27 mouse cellular contexts compared by ENCODE assay signal in genomic region chr3:68829944-68830343, GRCm38 (mm10). TPM values are rescaled to one million over a fixed set of nuclear protein-coding genes. Genes with fewer than 3 reads are reported as not detected.
A peak's percentile ranks its signal among the peaks of the same experiment; 100 is the strongest.
DNase-seq lines count a peak whose midpoint lies in the region; ATAC-seq and TF ChIP-seq lines count a peak whose summit lies in the region.
"Had no signal": no experiment of that assay in that cellular context is flagged by ENCODE, and none has a peak within 500 bp of the region (broad histone marks: within the 10 kb centered on the region; RNA-seq: fewer than 3 reads in every experiment).

No protein-coding gene starts in this region.

- 40% methylated on average over 3 of the region's 3 CpGs for WGBS in intestine, postnatal 0 days
- WGBS in intestine, embryonic 15.5 days = 44% methylated on average over 3 of the region's 3 CpGs

- H3K36me3 ChIP-seq in intestine, postnatal 0 days (ENCODE audit: control insufficient read depth, insufficient read depth) = no peaks in the 10 kb centered on the region
- no peaks in the 10 kb centered on the region for H3K36me3 ChIP-seq in intestine, embryonic 15.5 days
- H3K36me3 ChIP-seq: embryonic facial prominence, embryonic 12.5 days; embryonic facial prominence, embryonic 15.5 days; forebrain, embryonic 15.5 days; G1E; hindbrain, embryonic 10.5 days; hindbrain, embryonic 13.5 days had no signal

- H3K9me3 ChIP-seq in intestine, postnatal 0 days (ENCODE audit: control insufficient read depth) = no peaks in the 10 kb centered on the region
- no peaks in the 10 kb centered on the region for H3K9me3 ChIP-seq in intestine, embryonic 15.5 days
- H3K9me3 ChIP-seq: embryonic facial prominence, embryonic 12.5 days; embryonic facial prominence, embryonic 15.5 days; forebrain, embryonic 15.5 days; G1E; hindbrain, embryonic 10.5 days; hindbrain, embryonic 13.5 days had no signal

- no peak overlapping the region for H3K4me2 ChIP-seq in intestine, postnatal 0 days (replicated peaks; ENCODE audit: low read depth)
- H3K4me2 ChIP-seq in intestine, embryonic 15.5 days (replicated peaks) = no peak overlapping the region
- H3K4me2 ChIP-seq: embryonic facial prominence, embryonic 12.5 days; embryonic facial prominence, embryonic 15.5 days; forebrain, embryonic 15.5 days; heart, embryonic 11.5 days; hindbrain, embryonic 13.5 days had no signal

- H3K27ac ChIP-seq in intestine, postnatal 0 days (ENCODE audit: low read depth, low read length) = no peak overlapping the region
- no peak overlapping the region for H3K27ac ChIP-seq in intestine, embryonic 15.5 days
- H3K27ac ChIP-seq: embryonic facial prominence, embryonic 12.5 days; embryonic facial prominence, embryonic 15.5 days; forebrain, embryonic 15.5 days; hindbrain, embryonic 10.5 days; hindbrain, embryonic 13.5 days had no signal

- 0 out of 2 replicates have a peak, but pooled peaks have one; percentile 31 for ATAC-seq in intestine, postnatal 0 days
- ATAC-seq in intestine, embryonic 15.5 days = no peak
- ATAC-seq in inflammation-experienced regulatory T-cells, adult 6 months = peak; percentile 77
- no peak for ATAC-seq in granulocyte monocyte progenitor cell, adult 5-6 weeks (replicated peaks; ENCODE audit: poor library complexity, severe bottlenecking)
- ATAC-seq: forebrain, embryonic 15.5 days; hindbrain, embryonic 16.5 days; Patski had no signal

- H3K4me3 ChIP-seq in intestine, postnatal 0 days (ENCODE audit: low read depth, low read length) = no peak overlapping the region
- no peak overlapping the region for H3K4me3 ChIP-seq in intestine, embryonic 15.5 days (replicated peaks)
- H3K4me3 ChIP-seq: embryonic facial prominence, embryonic 12.5 days; embryonic facial prominence, embryonic 15.5 days; forebrain, embryonic 15.5 days; hindbrain, embryonic 10.5 days; hindbrain, embryonic 13.5 days had no signal

- no peak for TF ChIP-seq CTCF in intestine, postnatal 0 days (IDR thresholded peaks at IDR 0.05; ENCODE audit: low read depth)

- H3K9ac ChIP-seq in intestine, postnatal 0 days (ENCODE audit: low read depth, low read length) = no peak overlapping the region
- H3K9ac ChIP-seq in intestine, embryonic 15.5 days = no peak overlapping the region
- H3K9ac ChIP-seq: embryonic facial prominence, embryonic 12.5 days; embryonic facial prominence, embryonic 15.5 days; forebrain, embryonic 15.5 days; hindbrain, embryonic 13.5 days had no signal

- no peaks in the 10 kb centered on the region for H3K4me1 ChIP-seq in intestine, postnatal 0 days (replicated peaks; ENCODE audit: control insufficient read depth, insufficient read depth, low read length)
- no peaks in the 10 kb centered on the region; the same call in 1 of the 2 replicates for H3K4me1 ChIP-seq in intestine, embryonic 15.5 days (replicated peaks)
- H3K4me1 ChIP-seq: embryonic facial prominence, embryonic 12.5 days; embryonic facial prominence, embryonic 15.5 days; hindbrain, embryonic 10.5 days had no signal

- peak; percentile 5 for DNase-seq in T-cell, adult 2 months (ENCODE audit: low spot score)
- no peak for DNase-seq in kidney, adult 9 months
- no peak for DNase-seq in thymus, postnatal 14 days
- DNase-seq: adrenal gland, postnatal 10 days; adrenal gland, postnatal 36 days; B cell, adult 2 months; cerebellum, adult 2 months; cerebellum, adult 9-11 months; cerebellum, postnatal 25 days; gastrocnemius, postnatal 25 days; heart, postnatal 36 days; kidney, adult 18-20 months had no signal

- no peaks in the 10 kb centered on the region for H3K27me3 ChIP-seq in intestine, postnatal 0 days (replicated peaks; ENCODE audit: control insufficient read depth, insufficient read depth, low read length)
- H3K27me3 ChIP-seq in intestine, embryonic 15.5 days (replicated peaks) = no peaks in the 10 kb centered on the region
- H3K27me3 ChIP-seq: CH12.LX; embryonic facial prominence, embryonic 12.5 days; embryonic facial prominence, embryonic 15.5 days; forebrain, embryonic 15.5 days; hindbrain, embryonic 13.5 days had no signal

RNA-seq across cellular contexts. Expression of gene 1110032F04Rik, which starts 39.4 kb away (rescaled TPM):
- polyA plus RNA-seq in intestine, postnatal 0 days (2015; fragmentation: Nextera tagmentation; extraction: Ambion mirVana) = 0.52 and 0.76 TPM in 2 replicates
- 0.78 and 0.87 TPM in 2 replicates for polyA plus RNA-seq in intestine, embryonic 15.5 days (2015; fragmentation: Nextera tagmentation; extraction: Ambion mirVana)
- polyA plus RNA-seq in inflammation-experienced regulatory T-cells, adult 6 months (2017; shearing (Covaris generic)) = 1 to 10 TPM in 2 of 3 experiments, under 1 TPM in 1; 0.31 to 4.0 (median 2.0) TPM
- total RNA-seq in granulocyte monocyte progenitor cell, adult 5-6 weeks (2014; fragmentation: Nextera tagmentation) = not detected in 2 replicates
- not detected in 2 replicates for total RNA-seq in granulocyte monocyte progenitor cell, adult 5-6 weeks (2017)
- total RNA-seq: gastrocnemius, adult 8-10 months had no signal
- polyA plus RNA-seq: G1E, Patski had no signal

Comparison
In these comparisons a context has a peak if more than half of its experiments do, and no peak if none do; other contexts are left out.
1. ATAC-seq: peak in intestine, postnatal 0 days (single experiment) and inflammation-experienced regulatory T-cells, adult 6 months (single experiment); none in intestine, embryonic 15.5 days (single experiment) and granulocyte monocyte progenitor cell, adult 5-6 weeks (single experiment).